Mouse (Mus musculus) large intestine, adult 2 months (tissue): ENCODE measurements around the gene Cntn4. TPM values are rescaled to one million over a fixed set of nuclear protein-coding genes. Genes with fewer than 3 reads are reported as not detected.

ENCODE experiments used
- DNase-seq: peaks from one replicate; pipeline ENCODE4 v3.0.0-alpha.2; 2012; ENCODE audit warnings: low read depth, low spot score
- WGBS: fragments of 180-500 bp; shearing (Covaris S2); methylation state at CpG from one replicate; pipeline ENCODE4 v1.1.7; 2018; 5-methylcytosine and 5-hydroxymethylcytosine counted together
- polyA plus RNA-seq: library from polyadenylated mRNA; depleted of rRNA; stranded (reverse); fragments of >200 nt; gene quantifications from 2 replicates; pipeline ENCODE4 v1.2.3, GENCODE M21; 2012

Gene Cntn4
- polyA plus RNA-seq, 1 experiment: 0.02 TPM

GRCm38 (mm10) chr6:106056123-106056522 lies 378.7 kb downstream of the Cntn4 start:
- DNase-seq: no peak
- 60% methylated on average over 1 of the region's 1 CpGs for WGBS

- WGBS: 60% methylated on average over 4 of the region's 4 CpGs
- no peak for DNase-seq
Measured at GRCm38 (mm10) chr6:106078071-106078603, 400.7 kb downstream of the Cntn4 start.

DNA sequence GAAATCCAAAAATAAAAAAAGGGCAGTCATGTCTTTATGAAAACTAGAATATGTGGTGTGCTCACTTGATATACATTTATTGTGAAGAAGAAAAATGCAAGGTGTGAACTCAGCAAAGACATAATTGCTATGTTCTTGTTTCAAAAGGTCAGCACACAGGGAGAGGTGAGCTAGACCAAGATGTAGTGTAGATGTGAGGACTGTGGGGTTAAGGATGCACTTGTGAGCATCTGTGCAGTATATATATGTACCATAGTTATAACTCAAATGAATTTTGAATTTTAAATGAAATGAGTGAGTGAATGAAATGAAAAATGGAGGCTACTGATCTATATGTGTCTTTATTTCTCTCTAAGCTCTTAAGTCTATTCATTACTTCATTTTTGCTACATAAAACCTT lies 401.2 kb downstream of the Cntn4 start:
- DNase-seq: no peak

DNA sequence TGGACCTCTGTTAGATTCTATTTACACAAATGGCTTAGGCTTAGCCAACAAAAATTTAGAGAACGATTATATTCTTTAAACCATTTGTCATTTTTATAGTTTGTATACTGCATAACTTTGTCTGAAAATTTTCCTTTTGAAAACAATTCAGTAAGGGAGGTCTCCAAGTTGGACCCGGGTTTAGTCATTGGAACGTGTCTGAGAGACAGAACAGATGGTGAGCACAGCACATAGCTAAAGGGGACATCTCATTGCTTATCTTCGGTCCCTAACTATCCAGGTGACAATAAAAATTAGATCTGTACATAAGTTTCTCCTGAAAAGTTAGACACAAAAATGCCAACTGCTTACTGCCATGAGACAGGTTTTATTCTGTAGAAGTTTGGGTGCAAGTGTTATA lies 420.4 kb downstream of the Cntn4 start:
- 65% methylated on average over 4 of the region's 4 CpGs for WGBS
- DNase-seq: no peak

- WGBS: 38% methylated on average over 15 of the region's 15 CpGs
- no peak for DNase-seq
Measured at GRCm38 (mm10) chr6:106118523-106119081, 441.1 kb downstream of the Cntn4 start.

- 50% methylated on average over 2 of the region's 2 CpGs for WGBS
- DNase-seq: no peak
Measured at GRCm38 (mm10) chr6:106153530-106153929, 476.1 kb downstream of the Cntn4 start.

GRCm38 (mm10) chr6:106155362-106155761 lies 477.9 kb downstream of the Cntn4 start:
- no peak for DNase-seq
- 88% methylated on average over 3 of the region's 3 CpGs for WGBS

GRCm38 (mm10) chr6:106177546-106177945 lies 500.1 kb downstream of the Cntn4 start:
- WGBS: 84% methylated on average over 5 of the region's 5 CpGs
- DNase-seq: no peak

- WGBS: 90% methylated on average over 2 of the region's 2 CpGs
Measured at GRCm38 (mm10) chr6:106181596-106181995, 504.1 kb downstream of the Cntn4 start.

GRCm38 (mm10) chr6:106200974-106201373 lies 523.5 kb downstream of the Cntn4 start:
- no peak for DNase-seq
- WGBS: 71% methylated on average over 1 of the region's 1 CpGs

More at GRCm38 (mm10) chr6:106181596-106181995, 504.1 kb downstream of the Cntn4 start:
- DNase-seq: no peak

DNA sequence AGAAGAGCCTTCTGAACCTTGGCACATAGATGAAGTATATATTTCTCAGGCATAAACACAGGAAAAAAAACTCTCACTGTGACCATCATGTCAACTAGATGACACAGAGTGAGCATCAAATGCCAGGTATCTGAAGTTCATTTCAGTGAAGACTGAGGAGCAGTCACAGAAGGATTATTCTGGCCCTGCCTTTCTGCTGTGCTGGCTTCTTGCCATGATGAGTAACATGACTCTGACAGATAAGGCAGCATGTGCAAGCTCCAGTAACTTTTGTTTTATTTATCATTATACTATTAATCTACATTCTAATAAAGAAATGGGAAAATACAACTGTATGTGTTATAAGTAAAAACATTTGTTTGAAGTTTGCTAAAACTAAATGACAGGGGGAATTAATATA lies 529.9 kb downstream of the Cntn4 start:
- no peak for DNase-seq

GRCm38 (mm10) chr6:106213071-106213470 lies 535.6 kb downstream of the Cntn4 start:
- 81% methylated on average over 4 of the region's 4 CpGs for WGBS
- no peak for DNase-seq

DNA sequence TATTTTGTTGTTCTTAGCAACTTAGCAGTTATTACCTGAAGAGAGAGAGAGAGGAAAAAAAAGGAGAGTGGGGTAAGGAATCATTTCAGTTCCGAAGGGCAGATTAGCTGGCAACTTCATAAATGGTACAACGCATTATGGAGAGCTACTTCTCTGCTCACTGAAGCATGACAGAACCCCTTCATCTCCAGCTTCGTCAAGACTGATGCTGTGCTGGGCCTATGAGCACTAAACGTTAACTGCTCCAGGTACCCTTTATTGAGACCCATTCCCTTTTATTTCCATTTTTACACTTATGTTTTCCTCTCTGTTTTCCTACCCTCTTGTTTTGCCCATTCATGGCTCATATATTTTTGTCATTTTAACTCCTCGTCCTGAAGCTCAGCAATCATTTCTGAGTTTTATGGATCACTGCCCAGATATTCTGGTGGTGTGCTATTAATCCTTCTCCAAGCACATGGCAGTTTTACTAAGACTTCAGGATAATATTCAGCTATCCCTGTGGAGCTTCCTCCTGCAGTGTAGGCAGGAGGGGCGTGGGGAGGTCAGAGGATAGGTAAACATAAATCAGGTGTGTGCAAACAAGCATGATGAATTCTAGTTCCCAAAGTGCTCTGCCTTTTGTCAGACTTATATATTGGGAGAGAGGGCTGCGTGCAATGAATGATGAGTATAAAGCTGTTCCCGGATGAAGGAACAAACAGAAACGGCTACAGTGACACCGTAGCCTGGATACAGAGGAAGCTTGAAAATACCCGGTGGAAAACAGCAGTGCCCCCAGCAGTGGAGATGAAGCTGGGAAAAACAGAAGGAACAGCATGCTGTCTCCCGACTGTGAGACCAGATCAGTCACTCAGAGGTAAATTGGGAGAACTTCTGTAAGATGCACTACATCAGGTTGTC lies 559.8 kb downstream of the Cntn4 start:
- 36% methylated on average over 12 of the region's 12 CpGs for WGBS

DNA sequence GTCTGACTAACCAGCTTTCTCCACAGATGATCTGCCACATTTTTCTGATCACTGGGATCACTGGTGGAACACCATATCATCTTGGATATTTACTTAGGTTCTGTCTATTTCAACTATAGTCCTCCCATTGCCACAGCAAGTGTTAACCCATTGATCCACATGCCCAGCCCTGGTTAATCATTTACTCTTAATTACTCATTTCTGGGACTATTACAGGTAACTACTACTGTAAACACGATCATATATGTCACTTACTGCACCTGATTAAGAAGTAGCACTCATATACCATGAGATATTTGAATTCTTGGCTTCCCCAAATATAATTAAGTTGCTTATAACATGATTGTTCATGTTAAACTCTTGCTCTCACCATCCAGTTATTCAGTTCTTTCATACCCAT lies 564.1 kb downstream of the Cntn4 start:
- DNase-seq: no peak
- WGBS: 23% methylated on average over 1 of the region's 1 CpGs

More for the DNA sequence above, 559.8 kb downstream of the Cntn4 start:
- no peak for DNase-seq

DNA sequence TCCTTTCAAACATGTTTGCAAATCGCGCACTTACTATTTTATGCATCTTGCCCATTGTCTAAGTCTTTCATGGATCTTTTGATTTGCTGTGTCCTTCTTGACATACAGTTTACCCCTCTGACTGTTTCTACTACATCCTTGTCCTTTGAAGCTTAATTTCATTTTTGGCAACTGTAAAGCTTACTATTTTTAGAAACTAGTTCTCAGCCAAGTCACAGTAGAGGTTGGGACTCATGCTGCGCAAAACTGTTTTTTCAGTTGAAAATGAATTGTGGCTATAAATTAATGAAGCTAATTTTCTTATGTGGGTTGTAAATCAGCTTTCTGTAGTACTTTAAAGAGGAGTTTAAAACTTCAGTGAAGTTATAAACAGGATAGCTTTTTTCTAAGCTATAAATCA lies 585.9 kb downstream of the Cntn4 start:
- DNase-seq: no peak

DNA sequence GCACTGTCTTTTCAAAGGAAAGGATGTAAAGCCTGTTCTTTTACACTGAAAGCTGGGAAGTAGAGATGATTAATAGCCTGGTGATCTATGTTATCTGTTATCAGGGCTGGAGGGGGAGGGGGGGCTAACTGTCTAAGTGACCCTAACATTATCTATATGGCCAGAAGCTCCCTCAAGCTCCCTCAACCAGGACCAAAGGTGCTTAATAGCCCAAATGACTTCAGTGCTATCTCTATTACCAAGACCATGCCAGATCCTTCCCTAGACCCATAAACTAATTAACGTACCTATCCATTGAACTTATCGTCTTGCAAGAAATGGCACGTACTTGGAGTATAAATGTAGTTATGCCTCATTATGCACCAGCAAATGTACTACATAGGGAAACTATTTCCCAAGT lies 588.0 kb downstream of the Cntn4 start:
- DNase-seq: no peak
- 68% methylated on average over 3 of the region's 3 CpGs for WGBS

More for the DNA sequence above, 585.9 kb downstream of the Cntn4 start:
- WGBS: 85% methylated on average over 3 of the region's 3 CpGs

DNA sequence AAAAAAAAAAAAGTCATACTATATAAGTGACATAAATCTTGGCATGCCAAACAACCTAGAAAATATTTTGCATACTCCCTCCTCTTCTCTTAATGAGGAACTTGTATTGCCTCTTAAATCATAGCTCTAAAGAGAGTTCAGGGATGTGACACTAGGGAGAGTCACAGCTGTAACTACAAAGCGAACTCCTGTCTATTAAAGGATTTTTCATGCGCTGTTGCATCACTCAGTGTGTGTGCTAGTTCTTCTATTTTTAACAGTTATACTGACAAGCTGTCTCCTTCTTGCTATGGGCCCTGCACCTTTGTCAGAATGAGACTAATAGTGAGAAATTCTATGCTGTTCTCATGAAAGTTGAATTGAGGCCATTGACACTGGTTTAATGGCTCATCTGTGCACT lies 588.8 kb downstream of the Cntn4 start:
- WGBS: 86% methylated on average over 2 of the region's 2 CpGs
- DNase-seq: no peak

- DNase-seq: no peak
- WGBS: 79% methylated on average over 4 of the region's 4 CpGs
Measured at GRCm38 (mm10) chr6:106268723-106269122, 591.3 kb downstream of the Cntn4 start.

DNA sequence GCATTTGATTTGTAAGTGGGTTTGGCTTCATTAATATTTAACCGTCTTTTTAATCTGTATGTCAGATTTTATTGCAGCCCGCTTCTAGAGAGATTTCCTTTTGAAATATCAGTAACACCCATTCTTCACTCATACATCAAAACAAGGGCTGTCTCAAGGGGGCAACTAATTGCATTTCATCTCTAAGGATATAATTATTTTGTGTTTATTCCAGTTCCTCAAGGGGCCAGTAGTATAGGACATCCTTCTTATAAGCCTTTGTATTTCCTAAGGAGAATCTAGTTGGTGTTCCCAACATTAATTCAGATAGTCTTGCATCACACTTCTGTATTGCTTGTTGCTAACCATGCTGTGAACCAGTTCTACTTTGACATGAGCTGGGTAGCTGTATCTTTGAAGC lies 599.7 kb downstream of the Cntn4 start:
- no peak for DNase-seq
- 39% methylated on average over 2 of the region's 2 CpGs for WGBS

DNA sequence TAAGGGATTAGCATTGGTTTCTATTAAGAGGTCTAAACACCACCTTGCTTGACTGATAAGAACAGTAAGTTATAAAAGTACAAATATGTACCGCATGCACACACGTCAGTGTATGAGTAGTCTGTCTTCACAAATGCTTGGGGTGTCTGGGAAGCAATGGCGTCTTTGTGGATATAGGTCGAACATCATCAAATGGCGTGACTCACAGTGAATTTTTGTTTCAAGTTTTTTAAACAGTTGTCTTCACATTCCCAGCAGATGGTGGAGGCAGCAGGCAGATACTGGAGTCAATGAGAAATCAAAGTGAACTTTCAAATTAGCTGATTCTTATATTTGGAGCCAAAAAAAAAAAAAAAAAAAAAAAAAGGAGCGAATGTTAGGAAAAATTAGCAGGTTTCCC lies 604.2 kb downstream of the Cntn4 start:
- DNase-seq: no peak
- 93% methylated on average over 6 of the region's 6 CpGs for WGBS

- DNase-seq: no peak
- WGBS: 23% methylated on average over 1 of the region's 1 CpGs
Measured at GRCm38 (mm10) chr6:106283815-106284214, 606.4 kb downstream of the Cntn4 start.
